Mouse (Mus musculus): ENCODE results near the gene Adcy9.
"Not testable (repeated sequence)": the region's sequence is repeated elsewhere in the genome, so short reads cannot be mapped to it uniquely, and the experiment has no call there.

Adcy9 gene

DNA sequence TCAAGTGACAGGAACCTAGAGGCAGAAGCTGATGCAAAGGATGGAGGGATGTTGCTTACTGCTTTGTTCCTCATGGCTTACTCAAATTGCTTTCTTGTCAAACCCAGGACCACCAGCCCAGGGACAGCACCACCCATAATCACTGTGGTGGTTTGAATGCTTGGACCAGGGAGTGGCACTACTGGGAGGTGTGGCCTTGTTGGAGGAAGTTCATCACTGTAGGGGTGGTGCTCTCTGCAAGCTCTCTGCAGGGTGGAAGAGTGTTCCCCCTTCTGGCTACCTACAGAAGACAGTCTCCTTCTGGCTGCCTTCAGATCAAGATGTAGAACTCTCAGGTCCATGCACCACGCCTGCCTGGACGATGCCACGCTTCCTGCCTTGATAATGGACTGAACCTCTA is 148.0 kb downstream of the Adcy9 start:
- no peak for DNase-seq (ENCODE audit: low spot score)

DNA sequence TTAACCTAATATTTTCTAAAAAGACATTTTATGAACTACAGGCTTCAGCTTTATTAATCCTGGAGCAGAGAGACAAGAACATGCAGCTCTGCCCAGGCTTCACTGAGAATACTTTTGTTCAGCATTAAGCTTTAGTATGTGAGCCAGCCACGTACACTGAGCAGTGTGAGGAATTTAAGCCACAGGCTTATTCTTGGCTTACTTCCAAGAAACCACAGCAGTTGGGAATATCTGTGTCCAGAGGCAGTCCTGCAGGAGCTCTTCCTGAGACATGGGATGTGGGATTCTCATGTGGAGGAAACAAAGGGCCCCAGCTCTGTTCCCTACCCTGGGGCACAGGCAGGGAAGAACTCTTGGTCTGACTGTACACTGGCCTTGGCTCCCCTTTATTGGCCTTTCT is 149.4 kb downstream of the Adcy9 start:
- no peak for DNase-seq (ENCODE audit: low spot score)

DNA sequence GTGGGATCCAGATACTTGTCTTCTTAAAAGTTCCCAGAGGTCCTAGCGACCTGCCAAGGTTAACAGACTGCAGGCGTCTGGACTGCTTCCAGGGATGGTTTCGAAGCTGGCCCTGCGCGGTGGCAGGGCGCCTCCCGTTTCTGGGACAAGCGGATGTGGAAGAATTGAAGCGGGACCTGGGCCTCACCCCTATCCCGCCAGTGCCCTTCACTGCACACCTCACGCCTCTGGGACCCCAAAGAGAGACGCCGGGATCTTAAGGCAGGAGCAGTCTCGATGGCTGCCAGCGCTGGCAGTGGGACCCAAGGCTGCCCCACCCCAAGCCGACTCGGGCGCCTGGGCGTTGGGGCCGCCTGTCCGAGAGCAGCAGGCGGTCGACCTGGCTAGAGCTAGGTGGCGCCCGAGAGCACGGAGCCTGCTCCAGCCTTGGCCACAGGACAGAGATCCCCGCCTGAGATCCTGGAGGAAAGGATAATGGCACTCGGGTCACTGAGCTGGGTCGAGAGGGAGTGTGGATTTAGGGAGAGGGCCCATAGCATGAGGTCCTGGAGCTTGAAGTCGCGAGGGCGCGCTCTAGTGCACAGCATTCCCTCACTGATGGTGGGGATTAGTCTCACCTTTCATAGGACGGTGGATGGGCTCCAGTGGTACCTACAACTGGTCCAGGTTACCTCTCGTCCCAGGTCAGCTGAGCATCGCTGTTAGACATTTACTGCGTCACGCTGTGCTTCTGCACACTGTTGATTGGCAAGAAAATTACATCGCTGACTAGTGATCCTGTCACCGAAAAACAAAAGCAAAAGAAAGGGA is 152.2 kb downstream of the Adcy9 start:
- DNase-seq (ENCODE audit: low spot score) = peak; percentile 67

DNA sequence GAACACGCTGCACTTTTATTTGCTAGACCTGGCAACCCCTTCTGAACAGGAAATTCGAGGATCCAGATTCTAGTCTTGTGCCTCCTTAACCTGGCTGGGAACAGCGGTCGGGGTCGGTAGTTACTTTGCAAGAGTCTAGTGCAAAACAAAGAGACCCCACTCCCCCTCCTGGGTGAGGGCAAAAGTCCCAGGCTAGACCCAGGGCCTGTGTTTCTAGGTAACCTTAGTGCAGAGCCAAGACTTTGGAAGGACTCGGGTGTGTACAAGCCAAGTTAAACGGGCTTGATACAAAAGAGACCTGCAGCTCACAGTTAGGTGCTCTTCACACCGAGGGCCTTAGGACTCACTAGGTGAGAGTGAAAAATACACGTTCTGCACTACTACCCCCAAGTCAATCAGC is 152.8 kb downstream of the Adcy9 start:
- no peak for DNase-seq (ENCODE audit: low spot score)

DNA sequence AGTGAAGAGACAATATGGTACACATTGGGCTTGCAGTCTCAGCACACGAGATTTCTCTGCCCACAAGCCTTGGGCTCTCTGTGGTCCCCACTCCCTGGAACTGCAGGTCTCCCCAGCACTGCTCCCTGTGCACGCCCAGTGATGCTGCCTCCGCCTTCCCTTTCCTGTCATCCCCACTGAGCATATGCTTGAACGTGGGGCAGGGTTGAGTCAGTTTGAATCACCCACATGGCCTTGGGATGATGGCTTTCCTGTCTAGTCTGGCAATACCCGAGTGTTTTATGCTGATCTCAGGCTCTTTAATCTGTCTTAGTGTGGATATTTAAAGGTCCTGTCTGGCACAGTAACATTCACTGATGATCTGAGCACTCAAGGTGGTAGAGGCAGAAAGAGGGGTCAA is 154.9 kb downstream of the Adcy9 start:
- no peak for DNase-seq (ENCODE audit: low spot score)

DNA sequence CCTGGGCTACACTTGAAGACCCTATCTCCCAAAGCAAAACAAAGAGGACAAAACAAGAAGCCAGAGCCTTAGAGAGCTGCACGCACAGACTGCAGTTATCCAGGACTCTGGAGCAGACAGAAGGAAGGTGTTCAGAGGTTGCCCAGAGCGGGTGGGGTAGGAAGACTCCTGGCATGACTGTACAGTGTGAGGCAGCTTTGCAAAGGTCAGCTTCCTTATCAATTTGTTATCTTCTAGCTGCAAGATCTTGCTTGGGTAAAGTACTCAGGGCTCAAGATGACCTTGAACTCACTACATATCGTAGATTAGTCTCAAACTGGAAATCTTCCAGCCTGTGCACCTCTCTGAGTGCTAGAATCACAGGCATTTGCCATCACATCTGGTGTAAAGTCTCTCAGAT is 156.8 kb downstream of the Adcy9 start:
- DNase-seq (ENCODE audit: low spot score) = no peak

DNA sequence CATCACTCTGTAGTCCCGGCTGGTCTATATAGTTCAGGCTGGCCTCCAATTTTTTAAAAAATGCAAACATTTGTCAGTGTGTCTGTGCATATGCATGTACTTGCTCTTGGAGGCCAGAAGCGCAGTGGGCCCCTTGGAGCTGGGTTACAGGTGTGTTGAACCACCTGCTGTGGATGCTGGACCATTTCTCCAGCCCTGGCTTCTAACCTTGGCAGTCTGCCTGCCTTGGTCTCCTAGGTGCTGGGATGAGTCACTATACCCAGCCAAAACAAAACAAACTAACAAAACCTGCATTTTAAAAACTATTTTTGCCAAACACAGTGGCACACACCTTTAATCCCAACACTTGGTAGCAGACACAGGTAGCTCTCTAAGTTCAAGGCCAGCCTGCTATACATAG is 162.8 kb downstream of the Adcy9 start:
- no peak for DNase-seq (ENCODE audit: low spot score)

DNA sequence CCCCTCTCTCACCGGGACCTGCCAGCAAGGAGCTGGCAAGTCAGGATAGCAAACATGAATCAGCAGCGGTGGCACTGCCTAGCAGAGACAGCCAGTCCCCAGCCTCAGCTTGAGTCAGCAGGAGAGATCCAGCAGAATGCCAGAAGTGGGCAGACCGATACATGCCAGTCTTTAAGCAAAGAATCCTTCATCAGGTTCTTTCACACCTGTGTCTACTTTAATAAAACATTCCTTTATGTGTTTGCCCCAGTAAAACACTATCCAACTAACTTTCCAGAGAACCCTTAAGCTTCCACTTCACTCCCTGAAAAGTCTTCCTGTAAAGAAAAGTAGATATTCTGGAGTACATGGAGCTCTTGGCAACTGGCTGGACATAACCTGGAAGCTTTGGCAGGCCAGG is 171.5 kb downstream of the Adcy9 start:
- DNase-seq (ENCODE audit: low spot score) = no peak

DNA sequence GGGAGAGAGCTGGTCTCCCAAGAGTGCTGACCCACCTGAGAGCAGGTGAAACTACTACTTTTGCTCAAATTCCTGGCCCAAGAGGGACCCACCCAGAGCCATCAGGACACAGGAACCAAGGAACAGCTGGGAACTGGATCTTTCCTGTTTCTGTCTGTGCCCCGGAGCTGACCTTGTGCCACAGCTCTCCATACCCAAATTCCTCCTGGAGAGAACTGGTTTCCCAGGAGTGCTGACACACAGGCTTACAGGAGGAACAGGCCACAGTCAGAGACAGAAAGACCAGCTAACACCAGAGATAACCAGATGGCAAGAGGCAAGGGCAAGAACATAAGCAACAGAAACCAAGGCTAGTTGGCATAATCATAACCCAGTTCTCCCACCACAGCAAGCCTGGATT is 175.1 kb downstream of the Adcy9 start:
- not testable (repeated sequence) for DNase-seq (ENCODE audit: low spot score)
